8 mouse cellular contexts compared by ENCODE assay signal in genomic region chr11:83426964-83427363, GRCm38 (mm10). TPM values are rescaled to one million over a fixed set of nuclear protein-coding genes. Genes with fewer than 3 reads are reported as not detected.
A peak's percentile ranks its signal among the peaks of the same experiment; 100 is the strongest.
DNase-seq lines count a peak whose midpoint lies in the region; ATAC-seq and TF ChIP-seq lines count a peak whose summit lies in the region.

No protein-coding gene starts in this region.

- WGBS in heart, embryonic 15.5 days = 29% methylated on average over 17 of the region's 17 CpGs
- WGBS in hindbrain, embryonic 16.5 days = 46% methylated on average over 17 of the region's 17 CpGs

- no peak overlapping the region for H3K27ac ChIP-seq in heart, embryonic 15.5 days
- no peak overlapping the region for H3K27ac ChIP-seq in MEL (ENCODE audit: control insufficient read depth, low read depth, low read length)
- no peak overlapping the region for H3K27ac ChIP-seq in hindbrain, embryonic 16.5 days (ENCODE audit: low read depth, low read length)

- no peaks in the 10 kb centered on the region for H3K36me3 ChIP-seq in heart, embryonic 15.5 days
- peaks cover 0 to 5% of the 10 kb centered on the region in 2 experiments; a peak in 1 of 4 replicates for H3K36me3 ChIP-seq in MEL (ENCODE audit: control insufficient read depth in 1 of 2, insufficient read depth in 2 of 2, low read length in 2 of 2)
- H3K36me3 ChIP-seq in hindbrain, embryonic 16.5 days (ENCODE audit: control insufficient read depth, insufficient read depth, low read length) = no peaks in the 10 kb centered on the region

- TF ChIP-seq POLR2A in MEL (IDR thresholded peaks at IDR 0.05; ENCODE audit: control insufficient read depth in 1 of 2, insufficient read depth in 1 of 2, low read depth in 1 of 2, low read length in 2 of 2, poor library complexity in 1 of 2) = peak in 1 of 2 experiments; percentile 38; a peak in 1 of 4 replicates

- H3K27me3 ChIP-seq in heart, embryonic 15.5 days = peaks cover 42% of the 10 kb centered on the region
- H3K27me3 ChIP-seq in MEL (ENCODE audit: control insufficient read depth in 1 of 2, insufficient read depth in 2 of 2, low read length in 2 of 2) = peaks cover 1 to 13% of the 10 kb centered on the region in 2 experiments; a peak in 3 of 4 replicates
- H3K27me3 ChIP-seq in hindbrain, embryonic 16.5 days (replicated peaks; ENCODE audit: control insufficient read depth, insufficient read depth, low read length) = peaks cover 12% of the 10 kb centered on the region

- no peak for TF ChIP-seq CTCF in MEL (IDR thresholded peaks at IDR 0.05 in 2 of 3, conservative IDR thresholded peaks at IDR 0.05 in 1 of 3; ENCODE audit: control insufficient read depth in 1 of 3, insufficient read depth in 1 of 3, low read depth in 2 of 3, low read length in 3 of 3, poor library complexity in 1 of 3, severe bottlenecking in 1 of 3)

- peaks cover 21% of the 10 kb centered on the region for H3K4me1 ChIP-seq in heart, embryonic 15.5 days (replicated peaks)
- peaks cover 0 to 12% of the 10 kb centered on the region in 2 experiments; a peak in 3 of 4 replicates for H3K4me1 ChIP-seq in MEL (ENCODE audit: control insufficient read depth in 1 of 2, insufficient read depth in 2 of 2, low read length in 2 of 2)
- H3K4me1 ChIP-seq in hindbrain, embryonic 16.5 days (ENCODE audit: control insufficient read depth, insufficient read depth, low read depth, low read length) = no peaks in the 10 kb centered on the region

- H3K4me2 ChIP-seq in heart, embryonic 15.5 days = peak overlapping the region; percentile 52
- peak overlapping the region; percentile 32 for H3K4me2 ChIP-seq in hindbrain, embryonic 16.5 days (ENCODE audit: low read length)

- H3K4me3 ChIP-seq in heart, embryonic 15.5 days = peak overlapping the region; percentile 19; the same call in 1 of the 2 replicates
- H3K4me3 ChIP-seq in MEL (ENCODE audit: control insufficient read depth in 1 of 2, insufficient read depth in 1 of 2, low read depth in 2 of 2, low read length in 2 of 2) = peak overlapping the region; percentile 21 to 30; a peak in 3 of 4 replicates
- no peak overlapping the region for H3K4me3 ChIP-seq in hindbrain, embryonic 16.5 days (ENCODE audit: low read length)

- no peaks in the 10 kb centered on the region for H3K9me3 ChIP-seq in heart, embryonic 15.5 days (replicated peaks)
- no peaks in the 10 kb centered on the region for H3K9me3 ChIP-seq in MEL (replicated peaks; ENCODE audit: insufficient read depth, low read length)
- no peaks in the 10 kb centered on the region for H3K9me3 ChIP-seq in hindbrain, embryonic 16.5 days (ENCODE audit: control insufficient read depth, low read length)

- peak in 1 of 2 experiments; percentile 26; a peak in 1 of 4 replicates for TF ChIP-seq EP300 in MEL (IDR thresholded peaks at IDR 0.05; ENCODE audit: low read depth in 1 of 2, low read length in 2 of 2)

- DNase-seq in heart, adult 18-20 months = no peak
- DNase-seq in MEL (ENCODE audit: low read depth, low spot score) = peak; percentile 89
- no peak for DNase-seq in testis, postnatal 10 days (ENCODE audit: low spot score)
- no peak for DNase-seq in natural killer cell, adult 2 months (ENCODE audit: low spot score in 2 of 2)
- DNase-seq in gastrocnemius, postnatal 25 days = no peak

- H3K79me2 ChIP-seq in MEL (ENCODE audit: control insufficient read depth, insufficient read depth, low read length, poor library complexity) = no peaks in the 10 kb centered on the region

- no peak for ATAC-seq in heart, embryonic 15.5 days (replicated peaks; ENCODE audit: insufficient number of reproducible peaks, insufficient read depth, low FRiP score, low read depth)
- ATAC-seq in hindbrain, embryonic 16.5 days = no peak
- peak; percentile 85 for ATAC-seq in monocyte, adult 5-6 weeks (replicated peaks; ENCODE audit: insufficient number of reproducible peaks, low FRiP score, low TSS enrichment, poor library complexity, severe bottlenecking)

- no peak overlapping the region; the same call in 1 of the 2 replicates for H3K9ac ChIP-seq in heart, embryonic 15.5 days
- H3K9ac ChIP-seq in MEL (ENCODE audit: control insufficient read depth, low read depth, low read length, poor library complexity, severe bottlenecking) = peak overlapping the region; percentile 26
- H3K9ac ChIP-seq in hindbrain, embryonic 16.5 days (ENCODE audit: low read depth, low read length) = no peak overlapping the region

- TF ChIP-seq RAD21 in MEL (IDR thresholded peaks at IDR 0.05; ENCODE audit: low read depth, low read length) = no peak

TF ChIP-seq in MEL, 35 proteins besides CTCF, POLR2A, EP300 and RAD21:
- TF ChIP-seq MXI1 (IDR thresholded peaks at IDR 0.05; ENCODE audit: low read depth, low read length) = peak; percentile 96
- no peak for TF ChIP-seq GATA1 (IDR thresholded peaks at IDR 0.05; ENCODE audit: low read depth, low read length)
- peak; percentile 40 for TF ChIP-seq USF1 (IDR thresholded peaks at IDR 0.05; ENCODE audit: low read depth, low read length)
- no peak for TF ChIP-seq GABPA (IDR thresholded peaks at IDR 0.05; ENCODE audit: low read depth, low read length)
- no peak for TF ChIP-seq ELF1 (IDR thresholded peaks at IDR 0.05; ENCODE audit: low read depth, low read length)
- TF ChIP-seq UBTF (IDR thresholded peaks at IDR 0.05; ENCODE audit: borderline replicate concordance, insufficient read depth, low read depth, low read length) = no peak
- TF ChIP-seq SMC3 (IDR thresholded peaks at IDR 0.05; ENCODE audit: low read depth, low read length) = no peak
- TF ChIP-seq MYC (IDR thresholded peaks at IDR 0.05; ENCODE audit: low read depth, low read length) = peak; percentile 93
- TF ChIP-seq MAX (IDR thresholded peaks at IDR 0.05; ENCODE audit: low read length) = peak; percentile 96
- TF ChIP-seq ETS1 (IDR thresholded peaks at IDR 0.05; ENCODE audit: low read depth, low read length) = peak; percentile 47; the same call in 1 of the 2 replicates
- peak; percentile 78 for TF ChIP-seq SIN3A (IDR thresholded peaks at IDR 0.05; ENCODE audit: low read length)
- TF ChIP-seq NRF1 (IDR thresholded peaks at IDR 0.05; ENCODE audit: insufficient read depth, low read depth, low read length, poor library complexity, severe bottlenecking) = no peak
- TF ChIP-seq ZMIZ1 (IDR thresholded peaks at IDR 0.05; ENCODE audit: low read depth, low read length) = no peak
- no peak for TF ChIP-seq POLR2AphosphoS5 (IDR thresholded peaks at IDR 0.05; ENCODE audit: borderline replicate concordance, low read depth, low read length)
- TF ChIP-seq CHD2 (IDR thresholded peaks at IDR 0.05; ENCODE audit: low read length) = no peak
- peak; percentile 23; the same call in 1 of the 2 replicates for TF ChIP-seq TCF12 (IDR thresholded peaks at IDR 0.05; ENCODE audit: low read depth, low read length)

RNA-seq across cellular contexts. Expression of gene Gas2l2, which starts 2.3 kb away (rescaled TPM):
- polyA plus RNA-seq in heart, embryonic 15.5 days (2015; fragmentation: Nextera tagmentation; extraction: Ambion mirVana) = 0.11 and 0.13 TPM in 2 replicates
- total RNA-seq in heart, adult 18-20 months (2021) = not detected
- total RNA-seq in MEL (2012; rRNA removed) = not detected in 2 replicates
- not detected for polyA plus RNA-seq in MEL (2012; ENCODE audit: insufficient read depth in 1 of 2, insufficient read length in 2 of 2, low read depth in 1 of 2, low replicate concordance in 2 of 2, missing spikeins in 1 of 2)
- polyA plus RNA-seq in hindbrain, embryonic 16.5 days (2015; fragmentation: Nextera tagmentation; extraction: Ambion mirVana) = 0.92 and 1.2 TPM in 2 replicates
- not detected in 3 replicates for total RNA-seq in monocyte, adult 5-6 weeks (2017)
- not detected for total RNA-seq in gastrocnemius, postnatal 25 days (2021)

RNA-seq across cellular contexts. Expression of gene 1700020L24Rik, which starts 10.5 kb away (rescaled TPM):
- 0.82 and 1.4 TPM in 2 replicates for polyA plus RNA-seq in heart, embryonic 15.5 days (2015; fragmentation: Nextera tagmentation; extraction: Ambion mirVana)
- not detected for total RNA-seq in heart, adult 18-20 months (2021)
- not detected in 2 replicates for total RNA-seq in MEL (2012; rRNA removed)
- under 1 TPM in 1 of 2 experiments, not detected in 1; 0.60 TPM for polyA plus RNA-seq in MEL (2012; ENCODE audit: insufficient read depth in 1 of 2, insufficient read length in 2 of 2, low read depth in 1 of 2, low replicate concordance in 2 of 2, missing spikeins in 1 of 2)
- polyA plus RNA-seq in hindbrain, embryonic 16.5 days (2015; fragmentation: Nextera tagmentation; extraction: Ambion mirVana) = 0.50 and 0.56 TPM in 2 replicates
- total RNA-seq in monocyte, adult 5-6 weeks (2017) = 2.9 to 8.2 TPM (median 6.0 TPM) in 3 replicates
- not detected for total RNA-seq in gastrocnemius, postnatal 25 days (2021)

RNA-seq across cellular contexts. Expression of gene Rasl10b, which starts 18.0 kb away (rescaled TPM):
- polyA plus RNA-seq in heart, embryonic 15.5 days (2015; fragmentation: Nextera tagmentation; extraction: Ambion mirVana) = 8.1 and 9.7 TPM in 2 replicates
- total RNA-seq in heart, adult 18-20 months (2021) = 10 to 100 TPM; 74.9 to 78.3 TPM
- total RNA-seq in MEL (2012; rRNA removed) = not detected in 2 replicates
- under 1 TPM in 1 of 2 experiments, not detected in 1; 0.04 TPM for polyA plus RNA-seq in MEL (2012; ENCODE audit: insufficient read depth in 1 of 2, insufficient read length in 2 of 2, low read depth in 1 of 2, low replicate concordance in 2 of 2, missing spikeins in 1 of 2)
- 15.1 and 32.7 TPM in 2 replicates for polyA plus RNA-seq in hindbrain, embryonic 16.5 days (2015; fragmentation: Nextera tagmentation; extraction: Ambion mirVana)
- 0.11 TPM in 1 of 3 replicates, not detected in the others for total RNA-seq in monocyte, adult 5-6 weeks (2017)
- under 1 TPM; 0.32 to 0.59 TPM for total RNA-seq in gastrocnemius, postnatal 25 days (2021)

RNA-seq across cellular contexts. Expression of gene Mmp28, which starts 35.9 kb away (rescaled TPM):
- 3.8 and 4.0 TPM in 2 replicates for polyA plus RNA-seq in heart, embryonic 15.5 days (2015; fragmentation: Nextera tagmentation; extraction: Ambion mirVana)
- total RNA-seq in heart, adult 18-20 months (2021) = 1 to 10 TPM; 3.0 to 4.7 TPM
- total RNA-seq in MEL (2012; rRNA removed) = not detected in 2 replicates
- under 1 TPM in 1 of 2 experiments, not detected in 1; 0.03 TPM for polyA plus RNA-seq in MEL (2012; ENCODE audit: insufficient read depth in 1 of 2, insufficient read length in 2 of 2, low read depth in 1 of 2, low replicate concordance in 2 of 2, missing spikeins in 1 of 2)
- polyA plus RNA-seq in hindbrain, embryonic 16.5 days (2015; fragmentation: Nextera tagmentation; extraction: Ambion mirVana) = 3.2 and 3.4 TPM in 2 replicates
- 0.39 to 0.75 TPM in 2 of 3 replicates, not detected in the other for total RNA-seq in monocyte, adult 5-6 weeks (2017)
- total RNA-seq in gastrocnemius, postnatal 25 days (2021) = 1 to 10 TPM; 2.5 to 4.5 TPM

RNA-seq across cellular contexts. Expression of gene Taf15, which starts 45.9 kb away (rescaled TPM):
- 8.8 and 10.5 TPM in 2 replicates for polyA plus RNA-seq in heart, embryonic 15.5 days (2015; fragmentation: Nextera tagmentation; extraction: Ambion mirVana)
- total RNA-seq in heart, adult 18-20 months (2021) = 10 to 100 TPM; 34.2 to 41.5 TPM
- total RNA-seq in MEL (2012; rRNA removed) = 31.8 and 51.2 TPM in 2 replicates
- 100 to 1,000 TPM in 1 of 2 experiments, not detected in 1; 236 TPM for polyA plus RNA-seq in MEL (2012; ENCODE audit: insufficient read depth in 1 of 2, insufficient read length in 2 of 2, low read depth in 1 of 2, low replicate concordance in 2 of 2, missing spikeins in 1 of 2)
- polyA plus RNA-seq in hindbrain, embryonic 16.5 days (2015; fragmentation: Nextera tagmentation; extraction: Ambion mirVana) = 7.3 and 9.4 TPM in 2 replicates
- 32.9 to 77.9 TPM (median 52.7 TPM) in 3 replicates for total RNA-seq in monocyte, adult 5-6 weeks (2017)
- total RNA-seq in gastrocnemius, postnatal 25 days (2021) = 10 to 100 TPM; 20.2 to 24.3 TPM

Comparison
In these comparisons a context has a peak if more than half of its experiments do, and no peak if none do; other contexts are left out.
1. RNA of gene Rasl10b, which starts 18.0 kb away (total RNA-seq): 74.9 to 78.3 TPM in heart, adult 18-20 months; 0.32 to 0.59 TPM in gastrocnemius, postnatal 25 days, not detected in MEL and 0.11 TPM in monocyte, adult 5-6 weeks; every median in the first group is over 10 times any median in the second.